Mouse (Mus musculus) limb, embryonic 12.5 days (tissue): ENCODE data around the gene Tmem126a. TPM values are rescaled to one million over a fixed set of nuclear protein-coding genes. Genes with fewer than 3 reads are reported as not detected.

Experiments
- ATAC-seq: fragments of 200-750 bp; cut with Nextera tagmentation; 2 replicates; pipeline ENCODE4 v1.8.0; 2017; ENCODE audit warnings: low read depth, moderate TSS enrichment; ENCODE audit not compliant: insufficient number of reproducible peaks, insufficient read depth, low FRiP score, low TSS enrichment
- H3K27ac ChIP-seq: fragments of 300-500 bp; sonication (generic); 2 replicates; pipeline ENCODE4 v1.5.1; 2016; ENCODE audit warnings: mild to moderate bottlenecking, moderate library complexity
- H3K27me3 ChIP-seq: fragments of 300-500 bp; sonication (generic); 2 replicates; pipeline ENCODE4 v1.6.1; 2016; ENCODE audit warnings: mild to moderate bottlenecking, moderate library complexity
- H3K36me3 ChIP-seq: fragments of 300-500 bp; sonication (generic); 2 replicates; pipeline ENCODE4 v1.6.1; 2016; ENCODE audit warnings: mild to moderate bottlenecking, moderate library complexity
- H3K4me1 ChIP-seq: fragments of 300-500 bp; sonication (generic); replicated peaks from 2 replicates; pipeline ENCODE4 v1.6.1; 2016
- H3K4me2 ChIP-seq: fragments of 300-500 bp; sonication (generic); 2 replicates; pipeline ENCODE4 v1.6.1; 2016; ENCODE audit warnings: mild to moderate bottlenecking, moderate library complexity
- H3K4me3 ChIP-seq: fragments of 300-500 bp; sonication (generic); replicated peaks from 2 replicates; pipeline ENCODE4 v1.5.1; 2016; ENCODE audit warnings: mild to moderate bottlenecking
- H3K9ac ChIP-seq: fragments of 300-500 bp; sonication (generic); replicated peaks from 2 replicates; pipeline ENCODE4 v1.6.1; 2016; ENCODE audit warnings: mild to moderate bottlenecking, moderate library complexity
- H3K9me3 ChIP-seq: fragments of 300-500 bp; sonication (generic); 2 replicates; pipeline ENCODE4 v1.6.1; 2016; ENCODE audit warnings: mild to moderate bottlenecking, moderate library complexity
- WGBS: fragments of 180-500 bp; shearing (Covaris S2); methylation state at CpG from one replicate; pipeline ENCODE4 v1.1.7; 2016; 5-methylcytosine and 5-hydroxymethylcytosine counted together
- polyA plus RNA-seq: library from polyadenylated mRNA; unstranded; fragments of >200 nt; fragmentation: Nextera tagmentation; extraction: Ambion mirVana; gene quantifications from 2 replicates; pipeline ENCODE4 v1.2.1, GENCODE M21; 2016

Tmem126a gene
- 114 TPM in 2 replicates for polyA plus RNA-seq

GRCm38 (mm10) chr7:90456845-90457468 lies at the start of gene Tmem126a:
Gene Tmem126a, minus strand, starts transcription at chr7:90457229.
- H3K9me3 ChIP-seq: no peaks in the 10 kb centered on the region
- 0 out of 2 replicates have a peak, but pooled peaks cover 4% of the 10 kb centered on the region for H3K27me3 ChIP-seq
- peak; percentile 98 for ATAC-seq
- peaks cover 10% of the 10 kb centered on the region for H3K4me1 ChIP-seq
- peak within 1 kb of the TSS; percentile 74 for H3K9ac ChIP-seq
- WGBS: under 1% methylated on average over 41 of the region's 41 CpGs
- H3K4me3 ChIP-seq: peak within 1 kb of the TSS; percentile 72
- peaks cover 25% of the 10 kb centered on the region for H3K36me3 ChIP-seq
- peak within 1 kb of the TSS; percentile 95 for H3K27ac ChIP-seq
- H3K4me2 ChIP-seq: peak within 1 kb of the TSS; percentile 66

- no peak overlapping the region for H3K9ac ChIP-seq
- no peak overlapping the region for H3K4me3 ChIP-seq
- H3K9me3 ChIP-seq: no peaks in the 10 kb centered on the region
- no peak overlapping the region for H3K27ac ChIP-seq
- 93% methylated on average over 2 of the region's 2 CpGs for WGBS
- no peaks in the 10 kb centered on the region for H3K4me1 ChIP-seq
- H3K27me3 ChIP-seq: peaks cover 1% of the 10 kb centered on the region
- no peak for ATAC-seq
- no peak overlapping the region for H3K4me2 ChIP-seq
- no peaks in the 10 kb centered on the region for H3K36me3 ChIP-seq
Observed at GRCm38 (mm10) chr7:90482607-90483006, 25.6 kb upstream of the Tmem126a start.

DNA sequence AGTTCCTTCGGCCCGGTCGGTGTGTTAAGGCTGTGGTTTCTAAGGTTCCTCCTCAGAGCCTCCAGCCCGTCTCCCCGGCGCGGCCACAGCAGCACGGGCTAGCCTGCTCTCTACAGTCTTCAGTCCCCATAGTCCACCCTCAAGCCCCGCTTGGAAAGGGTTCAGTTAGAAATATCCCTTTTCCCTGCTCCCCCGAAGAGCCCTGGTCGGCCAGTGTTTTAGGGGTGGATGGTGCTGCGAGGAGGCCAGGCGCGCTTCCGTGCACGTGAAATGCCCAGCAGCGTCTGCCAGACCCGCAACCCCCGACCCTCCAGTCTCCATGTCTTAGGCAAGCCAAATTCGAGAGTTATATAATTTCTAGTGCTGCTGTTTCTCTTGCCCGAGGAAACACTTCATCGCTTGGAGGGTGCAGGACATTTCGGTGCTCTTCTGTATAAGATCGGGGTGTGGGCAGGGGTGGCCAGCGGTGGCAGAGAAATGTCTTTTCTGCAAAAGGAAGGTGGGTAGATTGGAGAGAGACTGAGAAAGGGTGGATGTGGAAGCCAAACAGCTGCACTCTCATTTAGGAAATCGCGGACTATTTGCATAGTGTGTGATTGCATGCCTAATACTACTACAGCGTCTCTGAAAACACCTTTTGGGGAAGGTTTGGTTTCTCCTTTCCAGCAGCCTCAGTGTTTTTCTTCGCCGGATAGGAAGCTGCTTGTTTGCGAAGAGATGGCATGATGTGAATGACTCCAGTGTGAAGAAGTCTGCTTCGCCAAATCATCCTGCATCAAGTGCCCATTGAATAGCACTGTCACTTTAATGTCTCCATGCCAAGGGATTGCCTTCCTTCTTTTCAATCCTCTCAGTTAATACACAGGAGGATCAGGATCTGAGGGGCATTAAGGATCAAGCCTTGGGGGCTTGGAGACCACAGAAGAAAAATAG lies 19.6 kb upstream of the Tmem126a start, which contains the start of gene Dlg2:
TSS of gene Dlg2 (plus strand) at position 360 of the 933 bp plus-strand sequence.
- peak within 1 kb of the TSS; percentile 87 for H3K4me2 ChIP-seq
- peaks cover 9% of the 10 kb centered on the region for H3K27me3 ChIP-seq
- WGBS: under 1% methylated on average over 32 of the region's 32 CpGs
- H3K9ac ChIP-seq: peak within 1 kb of the TSS; percentile 63
- peak within 1 kb of the TSS; percentile 56 for H3K27ac ChIP-seq
- H3K4me3 ChIP-seq: peak within 1 kb of the TSS; percentile 58
- no peaks in the 10 kb centered on the region for H3K36me3 ChIP-seq
- no peak for ATAC-seq
- no peaks in the 10 kb centered on the region for H3K9me3 ChIP-seq
- H3K4me1 ChIP-seq: peaks cover 8% of the 10 kb centered on the region

DNA sequence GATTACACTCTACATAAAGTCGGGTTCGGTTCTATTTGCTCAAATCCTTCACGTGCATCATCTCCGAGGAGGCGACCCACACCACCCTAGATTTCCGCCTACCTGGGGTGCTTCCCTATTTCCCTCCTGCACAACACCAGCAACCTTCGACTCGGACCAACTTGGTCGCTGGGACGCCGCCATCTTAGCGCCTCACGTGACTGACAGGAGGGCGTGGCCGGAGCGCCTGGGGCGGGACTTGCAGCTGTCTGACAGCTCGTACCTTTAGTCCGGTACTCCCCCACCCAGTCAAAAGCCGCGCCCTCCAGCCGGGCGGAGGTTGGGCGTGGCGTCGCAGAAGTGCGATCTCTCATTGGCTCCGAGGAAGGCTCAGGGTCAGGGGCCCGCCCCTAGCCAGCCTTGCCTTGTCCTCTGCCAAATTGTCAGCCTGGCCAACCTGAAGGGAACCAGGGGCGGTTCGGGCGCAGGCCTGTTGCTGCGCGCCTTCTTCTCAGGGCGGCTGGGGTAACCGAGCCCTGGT lies 18.8 kb upstream of the Tmem126a start, which contains the start of gene Tmem126b:
TSS of gene Tmem126b (minus strand) at position 209 of the 520 bp plus-strand sequence.
- Histone ChIP-seq H3K36me3 (no peaks in the 10 kb centered on the region), H3K27ac (peak within 1 kb of the TSS; percentile 56), H3K4me2 (peak within 1 kb of the TSS; percentile 87), H3K9ac (peak within 1 kb of the TSS; percentile 63), H3K4me1 (peaks cover 8% of the 10 kb centered on the region), H3K27me3 (peaks cover 9% of the 10 kb centered on the region), H3K4me3 (peak within 1 kb of the TSS; percentile 58), H3K9me3 (no peaks in the 10 kb centered on the region)
- under 1% methylated on average over 36 of the region's 36 CpGs for WGBS
- peak; percentile 100 for ATAC-seq

DNA sequence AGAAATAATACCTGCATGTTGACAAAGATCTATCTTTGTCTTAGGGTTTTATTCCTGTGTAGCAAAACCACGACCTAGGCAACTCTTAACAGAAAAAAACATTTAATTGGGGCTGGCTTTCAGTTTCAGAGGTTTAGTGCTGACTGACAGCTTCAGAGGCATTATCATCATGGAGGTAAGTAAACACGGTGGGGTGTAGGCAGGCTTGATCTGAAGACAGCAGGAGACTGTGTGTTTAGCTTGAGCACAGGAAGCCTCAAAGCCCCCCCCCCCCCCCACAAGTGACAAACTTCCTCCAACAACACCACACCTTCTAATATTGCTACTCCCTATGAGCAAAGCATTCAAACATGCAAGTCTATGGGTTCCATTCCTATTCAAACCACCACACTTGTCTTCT lies 16.5 kb upstream of the Tmem126a start:
- Histone ChIP-seq H3K36me3 (peaks cover 17% of the 10 kb centered on the region), H3K9me3 (no peaks in the 10 kb centered on the region), H3K4me1 (peaks cover 8% of the 10 kb centered on the region), H3K27me3 (peaks cover 9% of the 10 kb centered on the region), H3K27ac (no peak overlapping the region), H3K4me3 (no peak overlapping the region), H3K4me2 (no peak overlapping the region), H3K9ac (no peak overlapping the region)
- 73% methylated on average over 2 of the region's 2 CpGs for WGBS
- ATAC-seq: no peak

DNA sequence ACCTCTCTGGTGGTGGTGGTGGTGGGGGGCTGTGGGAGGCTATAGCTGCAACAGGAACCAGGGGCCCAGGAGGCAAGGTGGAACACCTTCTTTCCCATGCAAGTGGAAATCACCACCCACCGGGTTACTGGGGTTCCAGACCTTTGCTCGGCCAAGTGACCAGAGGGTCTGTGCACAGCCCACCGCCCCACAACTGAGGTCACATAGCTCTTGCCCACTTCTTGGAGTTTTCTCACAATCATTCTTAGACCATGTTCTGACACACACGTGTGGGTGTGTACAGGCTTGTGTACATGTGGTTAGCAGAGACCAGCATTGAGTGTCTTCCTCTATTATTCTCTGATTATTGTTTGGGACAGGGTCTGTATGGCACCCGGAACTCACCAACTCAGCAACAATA lies 4.4 kb upstream of the Tmem126a start:
- no peak for ATAC-seq
- no peak overlapping the region for H3K27ac ChIP-seq
- H3K9ac ChIP-seq: no peak overlapping the region
- 0 out of 2 replicates have a peak, but pooled peaks cover 4% of the 10 kb centered on the region for H3K27me3 ChIP-seq
- no peak overlapping the region for H3K4me3 ChIP-seq
- 92% methylated on average over 5 of the region's 5 CpGs for WGBS
- no peaks in the 10 kb centered on the region for H3K9me3 ChIP-seq
- H3K4me2 ChIP-seq: no peak overlapping the region
- H3K36me3 ChIP-seq: no peaks in the 10 kb centered on the region
- H3K4me1 ChIP-seq: peaks cover under 1% of the 10 kb centered on the region; the same call in 1 of the 2 replicates

DNA sequence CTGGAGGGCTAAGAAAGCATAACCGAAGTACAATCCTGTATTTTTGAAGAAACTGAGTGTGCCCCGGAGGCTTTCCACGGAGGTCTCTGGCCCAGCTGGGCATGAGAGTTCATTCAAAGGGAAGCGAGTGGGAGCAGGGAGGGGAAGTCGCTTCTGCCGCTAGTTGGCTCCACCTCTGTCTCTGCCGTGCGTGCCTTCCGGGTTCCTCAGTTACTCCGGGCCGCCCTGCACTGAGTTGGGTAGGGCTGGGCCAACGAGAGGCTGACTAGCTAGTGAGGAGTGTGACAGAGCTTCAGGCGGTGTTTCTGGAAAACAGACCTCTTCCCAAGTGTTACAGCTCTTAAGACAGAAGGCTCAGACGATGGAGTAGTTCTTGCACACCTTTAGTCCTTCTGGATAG lies 3.9 kb upstream of the Tmem126a start:
- H3K9ac ChIP-seq: no peak overlapping the region
- H3K4me2 ChIP-seq: no peak overlapping the region
- no peaks in the 10 kb centered on the region for H3K9me3 ChIP-seq
- no peak for ATAC-seq
- WGBS: 21% methylated on average over 14 of the region's 14 CpGs
- H3K27me3 ChIP-seq: 0 out of 2 replicates have a peak, but pooled peaks cover 4% of the 10 kb centered on the region
- H3K4me3 ChIP-seq: no peak overlapping the region
- H3K4me1 ChIP-seq: peaks cover 5% of the 10 kb centered on the region
- H3K27ac ChIP-seq: no peak overlapping the region
- no peaks in the 10 kb centered on the region for H3K36me3 ChIP-seq

DNA sequence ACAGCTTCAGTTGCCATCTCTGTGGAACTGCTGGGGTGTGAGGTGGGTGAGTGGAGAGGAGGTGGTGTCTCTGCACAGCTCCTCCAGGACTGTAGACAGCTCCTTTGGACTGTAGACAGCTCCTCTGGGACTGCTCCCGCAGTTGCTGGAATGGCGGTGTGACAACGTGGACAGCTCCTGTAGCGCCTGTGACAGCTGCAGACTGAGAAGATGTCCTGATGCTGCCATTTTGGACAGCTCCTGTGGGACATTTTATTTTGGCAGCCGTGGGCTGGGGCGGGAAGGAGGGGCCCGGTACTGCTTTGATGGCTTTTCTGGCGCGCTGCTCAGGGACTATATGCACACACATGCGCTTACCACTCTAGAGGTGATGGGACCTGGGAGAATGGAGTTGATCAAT lies 3.3 kb upstream of the Tmem126a start:
- no peak overlapping the region for H3K9ac ChIP-seq
- 60% methylated on average over 10 of the region's 10 CpGs for WGBS
- no peak overlapping the region for H3K4me2 ChIP-seq
- peaks cover 10% of the 10 kb centered on the region for H3K4me1 ChIP-seq
- H3K4me3 ChIP-seq: no peak overlapping the region
- no peaks in the 10 kb centered on the region for H3K36me3 ChIP-seq
- ATAC-seq: no peak
- H3K27me3 ChIP-seq: 0 out of 2 replicates have a peak, but pooled peaks cover 4% of the 10 kb centered on the region
- H3K27ac ChIP-seq: no peak overlapping the region
- no peaks in the 10 kb centered on the region for H3K9me3 ChIP-seq

DNA sequence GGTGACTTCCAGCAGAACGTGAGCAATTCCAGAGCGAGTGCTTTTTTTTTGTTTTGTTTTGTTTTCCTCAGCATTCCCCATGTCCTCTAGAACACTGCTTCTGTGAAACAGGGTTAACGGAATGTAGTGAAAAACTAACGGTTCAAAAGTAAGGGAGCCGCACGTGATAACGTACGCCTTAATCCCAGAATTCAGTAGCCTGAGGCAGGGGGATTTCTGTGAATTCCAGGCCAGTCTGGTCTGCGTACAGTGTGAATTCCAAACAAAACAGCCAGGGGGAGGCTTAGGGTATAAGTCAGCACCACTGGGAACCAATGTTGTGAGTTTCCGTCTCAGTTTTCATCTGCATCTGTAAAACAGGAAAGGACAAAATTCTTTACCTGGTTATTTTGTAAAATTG lies 488 bp upstream of the Tmem126a start:
- H3K9me3 ChIP-seq: no peaks in the 10 kb centered on the region
- H3K36me3 ChIP-seq: peaks cover 21% of the 10 kb centered on the region
- peak; percentile 50; the same call in 1 of the 2 replicates for ATAC-seq
- H3K4me2 ChIP-seq: peak overlapping the region; percentile 66
- WGBS: 12% methylated on average over 10 of the region's 10 CpGs
- H3K27ac ChIP-seq: peak overlapping the region; percentile 95
- 0 out of 2 replicates have a peak, but pooled peaks cover 4% of the 10 kb centered on the region for H3K27me3 ChIP-seq
- peak overlapping the region; percentile 74 for H3K9ac ChIP-seq
- peak overlapping the region; percentile 72 for H3K4me3 ChIP-seq
- H3K4me1 ChIP-seq: peaks cover 10% of the 10 kb centered on the region

DNA sequence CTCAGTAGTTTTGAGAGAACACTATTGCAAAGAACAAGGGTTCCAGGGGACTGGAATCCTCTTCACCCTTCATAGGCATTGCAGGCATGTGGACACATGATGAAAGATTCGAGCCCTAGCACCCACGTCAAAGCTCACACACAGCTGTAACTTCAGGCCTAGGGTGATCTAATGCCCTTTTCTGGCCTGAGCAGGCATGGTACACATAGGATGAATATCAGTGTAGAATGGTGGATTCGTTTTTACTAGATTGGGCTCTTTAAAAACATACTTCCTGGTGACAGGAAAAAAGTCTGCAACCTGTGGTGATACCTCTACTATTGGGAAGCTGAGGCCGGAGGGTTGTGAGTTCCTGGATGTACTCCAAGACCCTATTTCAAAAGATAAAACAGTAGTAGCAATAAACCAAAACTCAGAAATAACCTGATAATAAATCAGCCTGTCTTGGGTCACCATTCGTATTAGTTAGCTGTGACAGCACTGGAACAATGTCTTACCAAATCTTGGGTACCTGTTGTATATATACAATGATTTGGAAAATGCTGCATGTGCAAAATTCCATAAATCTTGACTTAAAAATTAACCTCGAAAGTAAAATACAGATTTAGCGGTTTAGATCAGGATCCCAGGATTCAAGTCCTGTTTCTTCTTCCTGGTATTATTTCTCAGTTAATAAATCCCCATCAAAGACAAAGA lies 732 bp downstream of the Tmem126a start:
- Histone ChIP-seq H3K9me3 (no peaks in the 10 kb centered on the region), H3K36me3 (peaks cover 31% of the 10 kb centered on the region), H3K27ac (no peak overlapping the region; the same call in 1 of the 2 replicates), H3K27me3 (no peaks in the 10 kb centered on the region), H3K9ac (peak overlapping the region; percentile 74), H3K4me3 (peak overlapping the region; percentile 72), H3K4me1 (peaks cover 10% of the 10 kb centered on the region), H3K4me2 (peak overlapping the region; percentile 66)
- WGBS: 32% methylated on average over 7 of the region's 7 CpGs
- ATAC-seq: no peak
